Mouse (Mus musculus) right cerebral cortex, adult 18-20 months (tissue): ENCODE measurements around the gene Nxpe4.
A peak's percentile ranks its signal among the peaks of the same experiment; 100 is the strongest.
"Not testable (repeated sequence)": the region's sequence is repeated elsewhere in the genome, so short reads cannot be mapped to it uniquely, and the experiment has no call there.

Source experiments
- DNase-seq: peaks from one replicate; pipeline ENCODE4 v3.0.0; 2022; ENCODE audit warnings: mixed read lengths

The Nxpe4 gene

GRCm38 (mm10) chr9:48241791-48242190 is 80.0 kb downstream of the Nxpe4 start:
- DNase-seq, result no peak

- DNase-seq, result no peak
Observed at GRCm38 (mm10) chr9:48242756-48243155, 80.9 kb downstream of the Nxpe4 start.

GRCm38 (mm10) chr9:48244175-48244574 is 82.4 kb downstream of the Nxpe4 start:
- DNase-seq, result no peak

DNA sequence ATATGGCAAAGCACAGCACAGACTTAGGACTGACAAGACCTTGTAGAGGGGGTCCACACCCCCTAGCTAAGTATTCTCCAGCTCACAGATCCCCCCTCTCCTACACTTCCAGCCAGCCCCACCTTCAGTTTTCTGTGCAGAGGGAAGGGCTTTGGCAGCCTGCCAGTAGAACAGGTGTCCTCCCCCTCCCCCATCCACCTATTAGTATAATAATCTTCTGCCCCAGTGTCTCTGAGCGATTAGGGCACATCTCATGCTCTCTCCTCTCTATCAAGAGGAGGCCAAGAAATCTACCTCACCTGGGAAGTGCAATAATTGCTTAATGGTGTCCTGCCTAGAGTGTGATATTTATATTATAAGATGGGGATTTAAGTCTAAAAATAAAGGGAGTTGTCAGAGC is 83.7 kb downstream of the Nxpe4 start:
- no peak for DNase-seq

DNA sequence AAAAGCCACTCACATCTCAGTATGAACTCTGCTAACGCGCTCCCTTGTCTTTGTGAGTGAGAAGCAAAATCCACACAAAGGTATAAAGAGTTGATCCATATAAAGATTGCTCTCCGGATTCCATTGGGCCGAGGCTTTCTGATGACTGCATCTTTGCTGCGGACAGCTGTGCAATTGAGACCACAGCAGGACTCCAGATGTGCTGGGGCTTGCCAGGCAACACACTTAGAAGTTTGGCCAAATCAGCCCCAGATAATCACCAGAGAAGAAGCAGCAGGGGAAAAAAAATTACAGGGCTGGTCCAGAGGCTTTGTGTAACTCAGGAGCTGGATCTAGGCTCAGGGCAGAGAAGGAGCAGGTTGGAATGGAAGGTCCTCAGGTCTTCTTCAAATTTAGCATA is 85.5 kb downstream of the Nxpe4 start:
- no peak for DNase-seq

- no peak for DNase-seq
Observed at GRCm38 (mm10) chr9:48252236-48252635, 90.4 kb downstream of the Nxpe4 start.

GRCm38 (mm10) chr9:48257001-48257400 is 95.2 kb downstream of the Nxpe4 start:
- DNase-seq, result no peak

- DNase-seq, result peak; percentile 60
Observed at GRCm38 (mm10) chr9:48257741-48258423, 96.1 kb downstream of the Nxpe4 start.

DNA sequence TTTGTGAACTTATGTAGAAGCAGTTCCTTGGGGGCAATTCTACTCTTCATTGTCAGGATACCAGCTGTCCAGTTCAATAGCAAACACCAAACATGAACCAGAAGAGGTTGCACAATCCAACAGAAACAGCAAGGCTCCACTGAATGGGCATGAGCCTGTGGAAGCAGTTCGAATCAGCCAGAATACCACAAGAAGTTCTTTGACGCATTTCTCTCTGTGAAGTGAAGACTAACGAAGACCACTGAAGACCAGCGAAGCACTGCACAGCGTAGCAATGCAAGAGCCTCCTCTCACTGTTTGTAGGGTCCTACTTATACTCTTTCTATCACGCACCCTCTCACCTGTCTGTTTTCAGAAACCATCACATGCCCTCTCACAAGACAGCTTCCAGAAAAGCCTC is 102.8 kb downstream of the Nxpe4 start:
- no peak for DNase-seq

GRCm38 (mm10) chr9:48265491-48265890 is 103.7 kb downstream of the Nxpe4 start:
- DNase-seq, result no peak

- DNase-seq, result peak; percentile 71
Observed at GRCm38 (mm10) chr9:48266286-48267027, 104.6 kb downstream of the Nxpe4 start.

DNA sequence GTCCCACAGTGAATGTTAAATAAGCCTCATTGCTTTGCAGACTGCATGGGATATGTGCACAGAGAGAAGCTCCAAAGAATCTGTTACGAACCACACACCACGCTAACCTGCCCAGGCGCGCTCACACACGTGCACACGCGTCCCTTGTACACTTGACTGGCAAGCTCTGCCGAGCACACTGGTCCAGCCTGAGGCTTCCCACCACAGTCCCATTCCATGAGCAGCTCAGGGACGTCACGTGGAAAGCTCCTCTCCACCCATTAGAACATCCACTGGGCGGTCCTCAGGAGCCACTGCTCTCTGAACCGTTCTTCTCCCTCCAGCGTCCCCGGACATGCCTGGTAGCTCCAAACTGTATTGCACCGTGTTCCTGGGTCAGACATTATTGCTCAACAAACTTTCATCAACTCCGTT is 105.2 kb downstream of the Nxpe4 start:
- DNase-seq, result peak; percentile 22

DNA sequence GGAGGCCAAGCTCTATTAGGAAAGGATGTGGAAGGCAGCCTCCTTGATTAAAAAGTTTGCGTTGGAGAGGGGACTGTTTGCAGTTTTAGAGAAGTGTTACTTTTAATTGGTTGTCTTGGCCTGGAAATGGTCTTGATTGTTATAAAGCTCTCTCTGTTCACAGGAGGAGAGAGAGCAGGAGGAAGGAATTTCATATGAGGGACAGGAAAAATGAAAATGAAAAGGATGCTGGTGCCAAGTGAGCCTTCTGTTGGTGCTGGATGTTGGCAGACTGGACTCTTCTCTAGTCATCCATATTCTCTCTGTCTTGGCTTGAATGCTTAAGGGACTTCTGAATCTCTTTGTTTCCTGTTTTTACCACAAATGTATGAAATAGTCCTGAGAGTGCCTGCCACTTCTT is 106.1 kb downstream of the Nxpe4 start:
- DNase-seq, result no peak

GRCm38 (mm10) chr9:48276831-48277230 is 115.0 kb downstream of the Nxpe4 start:
- peak; percentile 9 for DNase-seq

GRCm38 (mm10) chr9:48284221-48284620 is 122.4 kb downstream of the Nxpe4 start:
- no peak for DNase-seq

GRCm38 (mm10) chr9:48290281-48290680 is 128.5 kb downstream of the Nxpe4 start:
- DNase-seq, result no peak

DNA sequence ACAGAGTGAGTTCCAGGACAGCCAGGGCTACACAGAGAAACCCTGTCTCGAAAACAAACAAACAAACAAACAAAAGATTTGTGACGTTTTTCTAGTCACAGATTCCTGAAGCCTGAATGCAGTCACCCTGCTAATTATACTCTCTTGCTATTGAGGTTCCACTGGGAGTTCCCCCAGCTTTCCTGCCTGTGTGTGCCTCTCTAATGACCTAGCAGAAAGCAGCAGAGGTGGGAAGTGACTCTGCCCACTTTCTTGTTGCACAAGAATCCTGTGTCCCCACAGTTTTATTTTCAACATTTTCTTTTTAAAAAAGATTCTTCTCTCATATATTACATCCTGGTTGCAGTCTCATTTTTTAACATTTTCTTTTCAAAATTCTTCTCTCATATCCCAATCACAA is 132.9 kb downstream of the Nxpe4 start:
- no peak for DNase-seq

DNA sequence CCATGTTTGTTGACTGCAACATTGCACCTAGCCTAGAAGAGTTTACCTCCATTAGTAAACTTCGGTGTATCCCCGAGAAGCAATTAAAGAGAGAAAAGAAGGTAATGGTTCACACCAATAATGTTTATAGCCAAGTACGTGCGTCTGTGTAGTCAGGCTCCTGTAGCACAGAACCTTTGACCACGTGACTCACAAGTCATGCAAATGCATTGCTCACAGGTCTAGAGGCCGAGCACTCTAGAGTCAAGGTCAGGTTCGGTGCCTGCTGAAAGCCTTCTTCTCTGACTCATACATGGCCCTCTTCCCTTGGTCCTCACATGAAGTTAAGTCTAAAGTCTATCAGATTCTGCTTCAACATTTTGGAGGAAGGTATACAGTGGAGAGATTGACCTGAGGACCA is 137.2 kb downstream of the Nxpe4 start:
- no peak for DNase-seq

DNA sequence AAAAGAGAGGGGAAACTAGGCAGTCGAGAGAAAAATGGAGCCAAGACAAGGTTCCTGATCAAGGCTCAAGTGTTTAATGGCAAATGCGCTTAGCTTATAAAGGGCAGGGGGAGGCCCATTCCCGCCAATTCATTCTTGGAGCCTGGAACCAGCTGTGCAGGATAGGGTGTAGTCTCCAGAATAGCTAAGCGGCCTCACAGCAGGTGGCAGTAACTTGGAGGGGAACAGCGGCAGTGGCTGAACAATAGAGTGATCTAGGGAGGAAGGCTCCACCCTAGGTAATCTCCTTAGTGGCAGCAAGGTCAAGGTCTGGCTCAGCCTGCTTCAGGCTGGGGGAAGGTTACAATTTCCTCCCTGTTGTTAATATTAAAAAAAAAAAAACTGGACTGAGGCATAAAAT is 141.7 kb downstream of the Nxpe4 start:
- not testable (repeated sequence) for DNase-seq

DNA sequence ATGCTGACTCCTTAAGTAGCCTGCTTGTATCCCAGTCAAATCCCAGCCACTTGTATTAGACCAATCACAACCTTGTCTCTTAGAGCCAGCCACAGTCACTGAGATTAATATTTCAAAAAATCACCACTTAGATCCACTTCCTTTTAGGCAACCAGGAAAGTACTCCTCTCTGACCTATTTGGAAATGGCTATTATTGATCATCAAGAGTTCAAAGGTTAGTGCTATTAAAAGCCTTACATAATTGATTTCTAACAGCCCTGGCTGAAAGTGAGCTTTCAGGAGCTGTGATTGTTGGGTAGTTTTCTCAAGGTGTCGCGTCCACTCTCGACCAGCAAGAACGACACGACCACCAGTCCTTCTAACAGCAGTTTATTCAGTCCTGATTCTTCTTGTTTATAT is 149.4 kb downstream of the Nxpe4 start:
- no peak for DNase-seq

DNA sequence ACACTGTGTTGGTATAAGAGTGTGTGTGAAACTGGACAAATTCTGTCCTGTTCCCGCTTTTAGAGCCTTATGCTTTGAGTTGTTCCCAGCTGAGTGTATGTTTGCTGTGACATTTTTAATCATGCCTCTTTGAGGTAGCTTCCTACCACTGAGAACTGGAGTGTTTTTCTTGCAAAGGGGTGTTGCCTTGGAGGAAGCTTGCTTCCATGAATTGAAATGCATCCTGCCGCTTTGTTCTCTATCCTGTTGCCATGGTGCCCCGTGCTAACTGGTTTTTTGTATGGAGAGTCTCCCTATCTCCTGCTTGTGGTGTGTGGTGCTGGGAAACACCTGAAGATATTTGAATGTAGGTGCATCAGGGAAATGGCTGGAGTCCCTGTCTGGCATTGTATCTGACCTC is 152.4 kb downstream of the Nxpe4 start:
- DNase-seq, result peak; percentile 10

DNA sequence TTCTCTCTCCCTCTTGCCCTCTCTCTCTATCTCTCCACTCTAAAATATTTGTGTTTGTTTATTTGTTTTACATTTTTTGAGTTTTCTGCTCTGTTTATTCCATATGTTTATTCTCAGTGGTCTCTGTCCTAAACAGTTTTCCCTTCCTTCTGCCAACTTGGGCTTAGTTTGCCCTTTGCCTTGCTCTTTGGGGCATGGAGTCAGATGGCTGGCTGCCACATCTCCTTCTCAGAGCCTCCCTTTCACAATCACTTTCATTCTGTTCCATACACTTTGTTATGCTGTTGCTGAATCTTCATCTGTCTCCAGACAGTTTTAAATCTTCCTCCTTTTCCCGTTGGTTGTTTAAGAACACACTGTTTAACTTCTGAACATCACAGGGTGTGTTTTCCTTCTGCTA is 154.0 kb downstream of the Nxpe4 start:
- DNase-seq, result no peak

- DNase-seq, result no peak
Observed at GRCm38 (mm10) chr9:48326338-48326737, 164.5 kb downstream of the Nxpe4 start.

DNA sequence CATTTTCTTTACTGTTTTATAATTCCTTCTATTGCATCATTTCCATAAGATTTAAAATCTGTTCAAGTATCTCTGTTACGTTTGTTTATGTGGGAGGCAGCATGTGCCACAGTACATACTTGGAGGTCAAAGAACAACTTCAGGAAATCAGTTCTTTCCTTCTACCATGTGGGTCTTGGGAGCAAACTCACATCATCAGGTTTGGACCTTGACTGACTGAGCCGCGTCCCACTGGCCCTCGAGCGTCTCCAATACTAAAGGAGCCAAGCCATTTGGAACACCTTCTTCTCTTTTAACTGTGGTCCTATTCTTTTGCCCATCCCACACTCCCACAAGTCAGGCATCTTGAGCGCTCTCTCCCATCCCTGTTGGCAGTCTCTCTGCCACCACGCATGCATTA is 167.8 kb downstream of the Nxpe4 start:
- no peak for DNase-seq
